27 mouse cellular contexts compared by ENCODE assay signal in genomic region chr11:11568033-11568432, GRCm38 (mm10). TPM values are rescaled to one million over a fixed set of nuclear protein-coding genes. Genes with fewer than 3 reads are reported as not detected.
"Had no signal": no experiment of that assay in that cellular context is flagged by ENCODE, and none has a peak within 500 bp of the region (broad histone marks: within the 10 kb centered on the region; RNA-seq: fewer than 3 reads in every experiment).

No protein-coding gene starts in this region.

- H3K27me3 ChIP-seq: liver, embryonic 13.5 days; liver, embryonic 15.5 days; lung, embryonic 15.5 days; megakaryocyte, embryonic 14.5 days; midbrain, embryonic 12.5 days; neural tube, embryonic 13.5 days; neural tube, embryonic 15.5 days had no signal

- H3K9ac ChIP-seq: liver, embryonic 13.5 days; liver, embryonic 15.5 days; liver, postnatal 0 days; lung, embryonic 15.5 days; midbrain, embryonic 12.5 days; neural tube, embryonic 13.5 days; neural tube, embryonic 15.5 days had no signal

- H3K4me2 ChIP-seq: liver, embryonic 13.5 days; liver, embryonic 15.5 days; lung, embryonic 15.5 days; midbrain, embryonic 12.5 days; neural tube, embryonic 13.5 days; neural tube, embryonic 15.5 days had no signal

- H3K9me3 ChIP-seq: liver, embryonic 13.5 days; liver, embryonic 15.5 days; lung, embryonic 15.5 days; megakaryocyte, embryonic 14.5 days; midbrain, embryonic 12.5 days; neural tube, embryonic 13.5 days; neural tube, embryonic 15.5 days had no signal

- H3K4me3 ChIP-seq: liver, embryonic 13.5 days; liver, embryonic 15.5 days; lung, embryonic 15.5 days; megakaryocyte, embryonic 14.5 days; midbrain, embryonic 12.5 days; neural tube, embryonic 13.5 days; neural tube, embryonic 15.5 days had no signal

- ATAC-seq: liver, postnatal 0 days; lung, postnatal 0 days had no signal

- H3K27ac ChIP-seq: liver, embryonic 13.5 days; liver, embryonic 15.5 days; lung, embryonic 15.5 days; macrophage; midbrain, embryonic 12.5 days; neural tube, embryonic 13.5 days; neural tube, embryonic 15.5 days had no signal

- DNase-seq: liver, embryonic 13.5 days; liver, postnatal 0 days; lung, adult 2 months; lung, postnatal 14 days; lung, postnatal 36 days; midbrain, embryonic 14.5 days; retina, postnatal 1 day; right cerebral cortex, adult 18-20 months; right cerebral cortex, postnatal 25 days; right cerebral cortex, postnatal 4 days; thymus, adult 18-20 months; thymus, postnatal 36 days had no signal

- H3K36me3 ChIP-seq: liver, embryonic 13.5 days; liver, embryonic 15.5 days; lung, embryonic 15.5 days; midbrain, embryonic 12.5 days; neural tube, embryonic 13.5 days; neural tube, embryonic 15.5 days had no signal

- H3K4me1 ChIP-seq: lung, embryonic 15.5 days; midbrain, embryonic 12.5 days; neural tube, embryonic 13.5 days; neural tube, embryonic 15.5 days had no signal

RNA-seq across cellular contexts. Expression of gene 4930512M02Rik, which starts 59.6 kb away (rescaled TPM):
- total RNA-seq: megakaryocyte progenitor cell, adult 5-6 weeks; midbrain, postnatal 0 days; monocyte, adult 5-6 weeks had no signal
- polyA plus RNA-seq: liver, embryonic 13.5 days; liver, embryonic 15.5 days; liver, postnatal 0 days; lung, adult 2 months; lung, embryonic 15.5 days; lung, postnatal 0 days; macrophage; midbrain, embryonic 12.5 days; midbrain, embryonic 14.5 days; midbrain, postnatal 0 days; neural tube, embryonic 11.5 days; neural tube, embryonic 13.5 days; neural tube, embryonic 15.5 days; small intestine, adult 2 months; stomach, embryonic 14.5 days; stomach, embryonic 16.5 days had no signal
